Mouse (Mus musculus) gastrocnemius, postnatal 10 days (tissue): ENCODE measurements around the gene Triobp. TPM values are rescaled to one million over a fixed set of nuclear protein-coding genes. Genes with fewer than 3 reads are reported as not detected.
"Not testable (repeated sequence)": the region's sequence is repeated elsewhere in the genome, so short reads cannot be mapped to it uniquely, and the experiment has no call there.

Experiments used
- DNase-seq: peaks from one replicate; pipeline ENCODE4 v3.0.0; 2021; ENCODE audit warnings: mixed read lengths
- microRNA-seq, 2 experiments: library from miRNA; unstranded; fragments of <30 nt; microRNA quantifications; one replicate each; pipeline ENCODE4 v1.2.0; 2021
- total RNA-seq, 2 experiments: library from RNA; stranded (reverse); gene quantifications; 2 replicates each; pipeline ENCODE4 v1.2.3; 2021

Gene Triobp
- total RNA-seq, 2 experiments from 2014 or later = 65.1 to 76.8 TPM

GRCm38 (mm10) chr15:79030551-79031435 lies 83.3 kb downstream of the Triobp start:
- peak; percentile 83 for DNase-seq

DNA sequence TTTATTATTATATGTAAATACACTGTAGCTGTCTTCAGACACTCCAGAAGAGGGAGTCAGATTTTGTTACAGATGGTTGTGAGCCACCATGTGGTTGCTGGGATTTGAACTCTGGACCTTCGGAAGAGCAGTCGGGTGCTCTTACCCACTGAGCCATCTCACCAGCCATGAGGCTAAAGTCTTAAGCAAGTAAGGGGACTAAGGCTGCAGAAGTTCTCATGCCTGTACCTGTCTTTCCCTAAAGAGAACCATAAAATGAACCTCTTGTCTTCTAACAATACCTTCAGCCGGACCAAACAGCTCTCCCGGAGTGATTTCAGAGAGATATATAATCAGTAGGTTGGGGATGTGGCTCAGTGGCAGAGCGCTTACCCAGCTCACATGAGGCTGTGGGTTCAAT lies 84.4 kb downstream of the Triobp start:
- not testable (repeated sequence) for DNase-seq

- peak; percentile 91 for DNase-seq
Observed at GRCm38 (mm10) chr15:79037913-79038328, 90.4 kb downstream of the Triobp start.

- no peak for DNase-seq
Observed at GRCm38 (mm10) chr15:79038331-79038730, 90.8 kb downstream of the Triobp start.

DNA sequence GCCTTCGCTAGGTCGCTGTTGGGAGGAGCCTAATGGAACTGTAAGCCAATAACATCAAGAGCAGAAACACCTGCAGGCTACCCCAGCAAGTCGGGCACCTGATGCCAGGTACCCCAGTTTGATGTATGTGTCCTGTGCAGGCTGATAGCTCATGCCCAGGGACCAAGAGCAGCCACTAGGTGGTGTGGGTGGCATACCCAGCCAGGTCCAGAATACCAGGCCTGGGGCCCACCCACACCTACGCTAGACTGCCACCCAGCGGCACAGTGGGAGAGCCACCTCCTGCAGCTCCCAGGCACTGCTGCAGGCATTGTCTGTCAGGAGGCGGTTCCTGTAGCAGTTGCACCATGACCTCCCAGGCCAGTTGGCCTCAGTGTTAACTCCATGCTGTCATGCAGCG lies 91.3 kb downstream of the Triobp start:
- peak; percentile 76 for DNase-seq

GRCm38 (mm10) chr15:79040501-79041416 lies 93.2 kb downstream of the Triobp start:
- no peak for DNase-seq

GRCm38 (mm10) chr15:79041585-79041984 lies 94.1 kb downstream of the Triobp start, which contains the start of gene Galr3:
Galr3 (plus strand) TSS chr15:79041885.
- no peak for DNase-seq

DNA sequence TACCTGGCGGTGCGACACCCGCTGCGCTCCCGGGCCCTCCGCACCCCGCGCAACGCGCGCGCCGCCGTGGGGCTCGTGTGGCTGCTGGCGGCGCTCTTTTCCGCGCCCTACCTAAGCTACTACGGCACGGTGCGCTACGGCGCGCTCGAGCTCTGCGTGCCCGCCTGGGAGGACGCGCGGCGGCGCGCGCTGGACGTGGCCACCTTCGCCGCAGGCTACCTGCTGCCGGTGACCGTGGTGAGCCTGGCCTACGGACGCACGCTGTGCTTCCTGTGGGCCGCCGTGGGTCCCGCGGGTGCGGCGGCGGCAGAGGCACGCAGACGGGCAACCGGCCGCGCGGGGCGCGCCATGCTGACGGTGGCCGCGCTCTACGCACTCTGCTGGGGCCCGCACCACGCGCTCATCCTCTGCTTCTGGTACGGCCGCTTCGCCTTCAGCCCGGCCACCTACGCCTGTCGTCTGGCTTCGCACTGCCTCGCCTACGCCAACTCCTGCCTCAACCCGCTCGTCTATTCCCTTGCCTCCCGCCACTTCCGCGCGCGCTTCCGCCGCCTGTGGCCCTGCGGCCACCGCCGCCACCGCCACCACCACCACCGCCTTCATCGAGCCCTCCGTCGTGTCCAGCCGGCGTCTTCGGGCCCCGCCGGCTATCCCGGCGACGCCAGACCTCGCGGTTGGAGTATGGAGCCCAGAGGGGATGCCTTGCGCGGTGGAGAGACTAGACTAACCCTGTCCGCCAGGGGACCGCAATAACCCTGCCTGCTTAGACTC lies 95.4 kb downstream of the Triobp start:
- no peak for DNase-seq

GRCm38 (mm10) chr15:79044837-79045236 lies 97.3 kb downstream of the Triobp start:
- DNase-seq = no peak

- DNase-seq = no peak
Observed at GRCm38 (mm10) chr15:79048186-79048585, 100.7 kb downstream of the Triobp start.

DNA sequence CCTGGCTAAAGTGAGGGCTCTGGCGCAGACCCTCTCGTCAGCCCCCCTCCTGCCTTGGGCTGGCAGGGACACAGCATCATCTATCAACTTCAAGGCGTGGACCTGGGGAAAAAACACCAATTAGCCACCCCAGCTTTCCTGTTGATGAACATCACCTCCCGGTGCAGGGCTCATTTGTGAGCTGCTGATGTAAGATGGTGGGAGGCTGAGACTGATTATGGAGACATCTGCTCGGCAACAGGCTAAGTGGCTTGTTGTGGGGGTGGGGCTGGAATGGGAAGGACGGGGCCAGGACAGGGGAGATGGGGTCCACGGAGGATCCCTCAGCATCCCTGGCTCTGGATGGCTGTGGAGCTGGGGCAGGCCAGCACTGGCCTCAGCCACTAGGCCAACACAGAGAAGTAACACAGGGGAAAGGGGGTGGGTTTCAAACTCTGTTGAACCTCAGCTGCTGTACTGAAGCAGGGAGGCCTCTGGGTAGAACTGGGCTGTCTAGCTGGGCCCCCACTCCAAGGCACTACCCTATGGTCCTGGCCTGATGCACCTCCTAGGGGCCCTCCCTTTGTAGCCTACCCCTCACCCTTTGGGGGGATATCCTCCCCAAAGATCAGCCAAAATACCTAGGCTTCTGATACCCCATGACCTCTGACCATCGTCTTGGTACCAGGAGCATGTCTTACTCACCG lies 102.8 kb downstream of the Triobp start:
- DNase-seq = no peak

DNA sequence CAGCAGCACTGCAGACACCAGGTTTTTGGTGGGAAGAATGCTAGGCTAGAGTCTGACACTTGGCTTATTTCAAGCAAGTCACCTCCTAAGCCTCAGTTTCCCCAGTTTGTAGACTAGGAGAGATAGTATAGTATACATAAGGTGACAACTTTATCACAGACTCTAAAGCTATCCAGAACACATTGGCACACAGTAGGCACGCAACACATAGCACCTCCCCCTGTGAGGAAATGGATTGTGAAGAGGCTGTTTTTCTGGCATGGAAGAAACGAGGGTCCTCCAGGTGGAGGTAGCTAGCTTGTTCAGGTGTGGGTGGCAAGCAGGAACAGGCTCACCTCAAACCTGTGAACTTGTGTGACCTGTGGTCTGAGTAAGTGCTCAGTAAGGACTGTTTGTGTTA lies 103.4 kb downstream of the Triobp start:
- no peak for DNase-seq

GRCm38 (mm10) chr15:79051461-79052360 lies 104.2 kb downstream of the Triobp start:
- no peak for DNase-seq

DNA sequence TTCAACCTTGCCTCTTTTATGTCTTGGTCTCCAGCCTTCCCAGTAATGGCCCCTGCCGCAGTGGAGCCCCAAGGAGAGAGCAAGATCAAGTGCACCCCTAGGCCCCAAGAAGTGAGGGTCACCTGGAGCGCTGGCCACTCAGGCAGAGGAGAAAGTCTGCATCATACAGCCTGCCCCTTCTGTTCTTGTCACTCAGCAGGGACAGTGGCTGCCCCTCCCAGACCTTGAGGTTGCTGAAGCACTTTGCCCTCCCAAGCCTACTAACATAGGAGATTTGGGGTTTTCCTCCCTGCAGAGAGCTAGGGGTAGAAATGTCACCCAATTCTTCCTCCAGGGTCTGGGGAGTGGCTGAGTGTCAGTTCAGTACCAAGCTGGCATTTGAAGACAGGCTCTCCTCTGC lies 104.8 kb downstream of the Triobp start:
- DNase-seq = no peak

Small RNA genes lying within 50 kb of the gene (microRNA-seq; reads per million reads assigned to microRNA genes)
- 1.3 to 1.8 reads per million in 2 experiments for gene Mir6956

Other genes with a start within 250 kb of the Triobp start
- under 1 TPM; 0.20 to 0.23 TPM for gene Elfn2, start 229.0 kb upstream of the Triobp start, total RNA-seq
- 1 to 10 TPM; 7.9 to 9.5 TPM for gene Mfng, start 174.2 kb upstream of the Triobp start, total RNA-seq
- 10 to 100 TPM in 1 of 2 experiments, 1 to 10 TPM in 1; 9.3 to 11.3 TPM for gene Card10, start 144.7 kb upstream of the Triobp start, total RNA-seq
- 10 to 100 TPM; 26.3 to 35.0 TPM for gene Cdc42ep1, start 105.1 kb upstream of the Triobp start, total RNA-seq
- not detected for gene Lgals2, start 92.2 kb upstream of the Triobp start, total RNA-seq
- gene Gga1, start 70.5 kb upstream of the Triobp start, total RNA-seq = 10 to 100 TPM; 31.1 to 33.8 TPM
- not detected for gene Gm49510, start 48.1 kb upstream of the Triobp start, total RNA-seq
- 10 to 100 TPM in 1 of 2 experiments, 1 to 10 TPM in 1; 6.0 to 11.6 TPM for gene Sh3bp1, start 48.0 kb upstream of the Triobp start, total RNA-seq
- 10 to 100 TPM in 1 of 2 experiments, 1 to 10 TPM in 1; 9.4 to 10.1 TPM for gene Pdxp, start 33.8 kb upstream of the Triobp start, total RNA-seq
- 100 to 1,000 TPM; 679 to 727 TPM for gene Lgals1, start 21.0 kb upstream of the Triobp start, total RNA-seq
- 10 to 100 TPM; 27.1 to 30.7 TPM for gene Nol12, start 12.8 kb upstream of the Triobp start, total RNA-seq
- gene H1f0, start 80.7 kb downstream of the Triobp start, total RNA-seq = 100 to 1,000 TPM; 193 to 214 TPM
- under 1 TPM; 0.25 to 0.35 TPM for gene Galr3, start 94.2 kb downstream of the Triobp start, total RNA-seq
- gene Ankrd54, start 115.2 kb downstream of the Triobp start, total RNA-seq = 1 to 10 TPM; 6.1 to 8.6 TPM
- 10 to 100 TPM; 80.0 to 86.2 TPM for gene Eif3l, start 127.5 kb downstream of the Triobp start, total RNA-seq
- 10 to 100 TPM; 17.4 to 20.4 TPM for gene Micall1, start 161.2 kb downstream of the Triobp start, total RNA-seq
- 10 to 100 TPM; 73.5 to 80.9 TPM for gene Polr2f, start 193.3 kb downstream of the Triobp start, total RNA-seq
- 1 to 10 TPM in 1 of 2 experiments, under 1 TPM in 1; 0.54 to 1.1 TPM for gene 1700088E04Rik, start 193.5 kb downstream of the Triobp start, total RNA-seq
- 1 to 10 TPM; 7.6 to 8.1 TPM for gene Sox10, start 217.5 kb downstream of the Triobp start, total RNA-seq